Mouse (Mus musculus) neural tube, embryonic 12.5 days (tissue): ENCODE measurements around the gene Adcy3. TPM values are rescaled to one million over a fixed set of nuclear protein-coding genes. Genes with fewer than 3 reads are reported as not detected.

Experiments used
- ATAC-seq: fragments of 200-750 bp; cut with Nextera tagmentation; 2 replicates; pipeline ENCODE4 v1.8.0; 2017; ENCODE audit warnings: low read depth, mild to moderate bottlenecking, moderate TSS enrichment, moderate library complexity; ENCODE audit not compliant: low FRiP score
- H3K27ac ChIP-seq: fragments of 300-500 bp; sonication (generic); 2 replicates; pipeline ENCODE4 v1.5.1; 2016
- H3K27me3 ChIP-seq: fragments of 300-500 bp; sonication (generic); replicated peaks from 2 replicates; pipeline ENCODE4 v1.6.1; 2016; ENCODE audit warnings: mild to moderate bottlenecking
- H3K36me3 ChIP-seq: fragments of 300-500 bp; sonication (generic); 2 replicates; pipeline ENCODE4 v1.6.1; 2016; ENCODE audit warnings: mild to moderate bottlenecking
- H3K4me1 ChIP-seq: fragments of 300-500 bp; sonication (generic); 2 replicates; pipeline ENCODE4 v1.6.1; 2016
- H3K4me2 ChIP-seq: fragments of 300-500 bp; sonication (generic); replicated peaks from 2 replicates; pipeline ENCODE4 v1.6.1; 2016; ENCODE audit warnings: mild to moderate bottlenecking
- H3K4me3 ChIP-seq: fragments of 300-500 bp; sonication (generic); 2 replicates; pipeline ENCODE4 v1.5.1; 2016
- H3K9ac ChIP-seq: fragments of 300-500 bp; sonication (generic); 2 replicates; pipeline ENCODE4 v1.6.1; 2016; ENCODE audit warnings: mild to moderate bottlenecking
- H3K9me3 ChIP-seq: fragments of 300-500 bp; sonication (generic); 2 replicates; pipeline ENCODE4 v1.6.1; 2016; ENCODE audit warnings: mild to moderate bottlenecking
- WGBS: fragments of 180-500 bp; shearing (Covaris S2); methylation state at CpG from one replicate; pipeline ENCODE4 v1.1.7; 2016; 5-methylcytosine and 5-hydroxymethylcytosine counted together
- polyA plus RNA-seq: library from polyadenylated mRNA; unstranded; fragments of >200 nt; fragmentation: Nextera tagmentation; extraction: Ambion mirVana; gene quantifications from 2 replicates; pipeline ENCODE4 v1.2.1, GENCODE M21; 2016

Gene Adcy3
- polyA plus RNA-seq, 1 experiment from 2014 or later = 8.3 TPM

- Histone ChIP-seq H3K27me3 (no peaks in the 10 kb centered on the region), H3K4me1 (peaks cover 15% of the 10 kb centered on the region), H3K4me2 (no peak overlapping the region), H3K9me3 (no peaks in the 10 kb centered on the region), H3K27ac (peak overlapping the region; percentile 33; the same call in 1 of the 2 replicates), H3K36me3 (no peaks in the 10 kb centered on the region), H3K9ac (no peak overlapping the region), H3K4me3 (no peak overlapping the region)
- peak; percentile 31; the same call in 1 of the 2 replicates for ATAC-seq
- WGBS = 37% methylated on average over 14 of the region's 14 CpGs
These were observed 55.5 kb downstream of the Adcy3 start for GRCm38 (mm10) chr12:4188171-4189059.

GRCm38 (mm10) chr12:4189060-4189447 is 56.2 kb downstream of the Adcy3 start:
- ATAC-seq = 0 out of 2 replicates have a peak, but pooled peaks have one; percentile 17
- WGBS = 44% methylated on average over 5 of the region's 5 CpGs
- Histone ChIP-seq H3K4me3 (no peak overlapping the region), H3K9me3 (no peaks in the 10 kb centered on the region), H3K4me2 (no peak overlapping the region), H3K36me3 (no peaks in the 10 kb centered on the region), H3K27me3 (no peaks in the 10 kb centered on the region), H3K27ac (no peak overlapping the region), H3K9ac (no peak overlapping the region), H3K4me1 (peaks cover 15% of the 10 kb centered on the region)

GRCm38 (mm10) chr12:4192514-4192913 is 59.6 kb downstream of the Adcy3 start:
- WGBS = 80% methylated on average over 6 of the region's 6 CpGs
- H3K36me3 ChIP-seq = no peaks in the 10 kb centered on the region
- no peaks in the 10 kb centered on the region for H3K9me3 ChIP-seq
- no peaks in the 10 kb centered on the region for H3K27me3 ChIP-seq
- H3K4me3 ChIP-seq = no peak overlapping the region
- no peak overlapping the region for H3K9ac ChIP-seq
- no peak overlapping the region for H3K27ac ChIP-seq
- peaks cover 15% of the 10 kb centered on the region for H3K4me1 ChIP-seq
- ATAC-seq = no peak
- H3K4me2 ChIP-seq = no peak overlapping the region

DNA sequence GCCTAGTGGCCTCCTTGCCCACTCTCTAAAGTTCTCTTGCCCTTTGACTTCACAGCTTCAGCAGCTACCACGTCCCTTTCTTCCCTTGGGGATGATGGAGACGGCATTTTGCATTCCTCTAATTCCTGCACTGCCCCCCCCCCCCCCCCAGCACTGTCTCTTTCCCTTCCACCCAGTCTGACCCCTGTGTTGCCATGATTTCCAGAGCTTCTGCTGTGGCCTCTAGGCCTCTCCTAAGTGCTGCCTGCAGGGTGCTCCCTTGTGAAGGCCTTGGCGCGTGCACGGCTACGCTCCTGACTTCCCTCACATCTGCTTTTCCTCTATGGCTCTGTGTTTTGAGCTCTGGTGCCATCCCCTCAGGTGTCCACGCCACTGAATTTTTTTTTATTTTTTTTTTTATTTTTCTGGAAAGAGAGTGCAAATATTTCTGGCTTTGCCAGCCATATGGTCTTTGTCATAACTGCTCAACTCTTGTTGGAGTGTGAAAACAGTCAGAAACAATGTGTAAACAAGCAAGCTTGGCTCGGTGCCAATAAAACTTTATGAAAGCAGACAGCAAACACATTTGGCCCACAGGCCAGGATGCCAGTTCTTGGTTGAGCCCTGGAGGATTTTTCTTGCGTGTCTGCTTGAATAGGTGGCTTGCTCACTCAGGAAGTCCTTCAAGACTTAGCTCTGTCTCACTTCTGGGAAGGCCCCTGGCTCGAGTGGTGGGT is 60.3 kb downstream of the Adcy3 start:
- Histone ChIP-seq H3K9ac (no peak overlapping the region), H3K36me3 (no peaks in the 10 kb centered on the region), H3K4me3 (no peak overlapping the region), H3K27me3 (no peaks in the 10 kb centered on the region), H3K4me1 (peaks cover 11% of the 10 kb centered on the region), H3K9me3 (no peaks in the 10 kb centered on the region), H3K27ac (no peak overlapping the region), H3K4me2 (no peak overlapping the region)
- 59% methylated on average over 10 of the region's 10 CpGs for WGBS
- ATAC-seq = no peak

DNA sequence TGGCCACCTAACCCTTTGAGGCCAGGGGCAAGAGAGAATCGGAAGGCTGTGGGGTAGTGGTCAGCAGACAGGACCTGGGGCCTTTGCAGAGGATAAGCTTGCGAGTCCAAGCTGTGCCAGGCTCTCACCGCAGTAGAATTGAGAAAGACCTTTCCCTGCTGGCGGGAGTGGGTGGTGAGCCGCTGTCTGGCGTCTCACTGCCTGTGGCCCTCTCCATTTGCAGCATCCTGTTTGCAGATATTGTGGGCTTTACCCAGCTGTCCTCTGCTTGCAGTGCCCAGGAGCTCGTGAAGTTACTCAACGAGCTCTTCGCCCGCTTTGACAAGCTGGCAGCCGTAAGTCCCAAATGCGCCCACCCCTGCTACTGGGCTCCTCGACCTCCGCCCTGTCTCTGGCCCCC is 61.7 kb downstream of the Adcy3 start:
- Histone ChIP-seq H3K27ac (no peak overlapping the region), H3K9me3 (no peaks in the 10 kb centered on the region), H3K4me1 (peaks cover 6% of the 10 kb centered on the region), H3K27me3 (no peaks in the 10 kb centered on the region), H3K36me3 (no peaks in the 10 kb centered on the region), H3K4me3 (no peak overlapping the region), H3K9ac (no peak overlapping the region), H3K4me2 (no peak overlapping the region)
- no peak for ATAC-seq
- WGBS = 92% methylated on average over 14 of the region's 14 CpGs

DNA sequence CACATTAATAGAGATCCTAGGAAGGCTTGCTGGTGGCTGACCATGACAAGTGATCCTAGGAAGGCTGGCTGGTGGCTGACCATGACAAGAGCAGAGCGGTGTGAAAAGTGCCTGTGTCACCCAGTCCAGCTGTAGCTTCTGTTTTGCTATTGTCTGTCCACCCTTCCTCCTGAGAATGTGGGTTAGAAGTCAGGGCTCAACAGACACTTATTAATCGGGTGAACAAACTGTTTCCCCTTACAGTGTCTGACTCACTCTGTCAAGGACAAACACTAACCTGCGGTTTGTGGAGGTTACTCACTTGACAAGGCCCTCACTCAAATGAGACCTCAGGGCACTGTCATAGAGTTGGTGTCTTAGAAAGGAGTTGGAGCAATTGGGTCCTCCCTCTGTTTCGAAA is 65.8 kb downstream of the Adcy3 start:
- H3K9ac ChIP-seq = no peak overlapping the region
- WGBS = 95% methylated on average over 4 of the region's 4 CpGs
- H3K36me3 ChIP-seq = 0 out of 2 replicates have a peak, but pooled peaks cover 5% of the 10 kb centered on the region
- H3K4me1 ChIP-seq = no peaks in the 10 kb centered on the region
- no peaks in the 10 kb centered on the region for H3K9me3 ChIP-seq
- no peak overlapping the region for H3K4me2 ChIP-seq
- no peak for ATAC-seq
- no peak overlapping the region for H3K4me3 ChIP-seq
- H3K27ac ChIP-seq = no peak overlapping the region
- no peaks in the 10 kb centered on the region for H3K27me3 ChIP-seq

- no peak overlapping the region for H3K27ac ChIP-seq
- 95% methylated on average over 11 of the region's 11 CpGs for WGBS
- 0 out of 2 replicates have a peak, but pooled peaks cover 5% of the 10 kb centered on the region for H3K36me3 ChIP-seq
- no peak overlapping the region for H3K4me3 ChIP-seq
- no peaks in the 10 kb centered on the region for H3K4me1 ChIP-seq
- H3K27me3 ChIP-seq = no peaks in the 10 kb centered on the region
- no peaks in the 10 kb centered on the region for H3K9me3 ChIP-seq
- no peak overlapping the region for H3K4me2 ChIP-seq
- no peak overlapping the region for H3K9ac ChIP-seq
- no peak for ATAC-seq
These were observed 66.4 kb downstream of the Adcy3 start for GRCm38 (mm10) chr12:4199271-4199670.

- no peak overlapping the region for H3K9ac ChIP-seq
- no peak for ATAC-seq
- no peaks in the 10 kb centered on the region for H3K27me3 ChIP-seq
- no peak overlapping the region for H3K4me3 ChIP-seq
- H3K36me3 ChIP-seq = 0 out of 2 replicates have a peak, but pooled peaks cover 8% of the 10 kb centered on the region
- no peaks in the 10 kb centered on the region for H3K4me1 ChIP-seq
- no peak overlapping the region for H3K4me2 ChIP-seq
- H3K9me3 ChIP-seq = no peaks in the 10 kb centered on the region
- WGBS = 91% methylated on average over 13 of the region's 13 CpGs
- no peak overlapping the region for H3K27ac ChIP-seq
These were observed 68.7 kb downstream of the Adcy3 start for GRCm38 (mm10) chr12:4201454-4202200.

- WGBS = 87% methylated on average over 4 of the region's 4 CpGs
- ATAC-seq = no peak
- Histone ChIP-seq H3K4me3 (no peak overlapping the region), H3K27ac (no peak overlapping the region), H3K9ac (no peak overlapping the region), H3K4me1 (no peaks in the 10 kb centered on the region), H3K4me2 (no peak overlapping the region), H3K27me3 (no peaks in the 10 kb centered on the region), H3K9me3 (no peaks in the 10 kb centered on the region), H3K36me3 (0 out of 2 replicates have a peak, but pooled peaks cover 9% of the 10 kb centered on the region)
These were observed 69.3 kb downstream of the Adcy3 start for GRCm38 (mm10) chr12:4202206-4202605.

- peaks cover 22% of the 10 kb centered on the region; the same call in 1 of the 2 replicates for H3K36me3 ChIP-seq
- no peak for ATAC-seq
These were observed 73.2 kb downstream of the Adcy3 start for GRCm38 (mm10) chr12:4206106-4206505.

GRCm38 (mm10) chr12:4208405-4209133 is 75.7 kb downstream of the Adcy3 start:
- no peak overlapping the region for H3K27ac ChIP-seq
- H3K9me3 ChIP-seq = no peaks in the 10 kb centered on the region
- no peak overlapping the region for H3K9ac ChIP-seq
- H3K27me3 ChIP-seq = no peaks in the 10 kb centered on the region
- H3K4me3 ChIP-seq = no peak overlapping the region
- no peaks in the 10 kb centered on the region for H3K4me1 ChIP-seq
- peaks cover 40% of the 10 kb centered on the region for H3K36me3 ChIP-seq
- ATAC-seq = no peak
- 83% methylated on average over 15 of the region's 15 CpGs for WGBS
- H3K4me2 ChIP-seq = no peak overlapping the region

More at GRCm38 (mm10) chr12:4206106-4206505, 73.2 kb downstream of the Adcy3 start:
- Histone ChIP-seq H3K27me3 (no peaks in the 10 kb centered on the region), H3K27ac (no peak overlapping the region), H3K4me3 (no peak overlapping the region), H3K4me1 (no peaks in the 10 kb centered on the region), H3K9me3 (no peaks in the 10 kb centered on the region), H3K9ac (no peak overlapping the region), H3K4me2 (no peak overlapping the region)
- WGBS = 96% methylated on average over 11 of the region's 11 CpGs
